Mouse (Mus musculus): ENCODE results near the gene Btg2. TPM values are rescaled to one million over a fixed set of nuclear protein-coding genes. Genes with fewer than 3 reads are reported as not detected.
A peak's percentile ranks its signal among the peaks of the same experiment; 100 is the strongest.

The Btg2 gene
- 10 to 100 TPM; 25.0 to 30.4 TPM for total RNA-seq (2021)
- long read RNA-seq, experiment 1, transcript Btg2-201 (2 exons, 2,743 nt), result major isoform, 14 of 22 reads
- long read RNA-seq, experiment 1, partial matches to known transcripts, result 0 of 22 reads
- long read RNA-seq, experiment 1, other reads (novel, unspliced or antisense), result 8 of 22 reads
- long read RNA-seq, experiment 2, transcript Btg2-201 (2 exons, 2,743 nt), result major isoform, 25 of 28 reads
- long read RNA-seq, experiment 2, partial matches to known transcripts, result 0 of 28 reads
- long read RNA-seq, experiment 2, other reads (novel, unspliced or antisense), result 3 of 28 reads

DNA sequence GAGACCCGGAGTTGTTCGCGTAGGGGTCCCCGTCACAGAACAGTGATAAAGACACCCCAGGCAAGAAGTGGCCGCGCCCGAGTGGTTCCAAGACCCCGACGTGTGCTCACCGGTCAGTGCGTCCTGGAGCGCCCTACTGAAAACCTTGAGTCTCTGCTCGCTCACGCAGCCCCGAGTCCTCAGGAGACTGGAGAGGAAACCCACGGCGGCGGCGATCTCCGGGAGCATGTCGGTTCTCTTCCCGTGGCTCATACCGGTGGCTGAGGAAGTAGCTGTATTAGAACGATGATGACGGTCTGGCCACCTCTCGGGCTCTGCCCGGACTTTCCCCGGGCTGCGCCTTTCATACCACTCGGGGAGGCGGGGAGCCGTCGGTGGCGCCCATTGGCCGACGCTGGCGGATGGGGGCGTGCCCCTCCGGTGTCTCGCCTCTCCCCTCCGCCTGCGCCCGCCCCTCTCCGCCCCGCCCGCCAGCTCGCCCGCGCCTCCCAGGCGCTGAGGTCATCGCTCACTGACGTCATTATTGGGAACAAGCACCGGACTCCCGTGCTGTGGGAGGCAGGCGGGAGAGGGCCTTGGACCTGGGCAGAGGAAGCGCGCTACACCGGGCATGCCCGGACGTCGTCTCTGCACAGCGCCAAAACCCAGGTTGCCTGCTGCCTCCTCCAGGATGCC lies at the start of gene Btg2:
Gene Btg2 (minus strand): TSS at position 319 of the 675 bp plus-strand sequence.
- DNase-seq, result peak; percentile 97

DNA sequence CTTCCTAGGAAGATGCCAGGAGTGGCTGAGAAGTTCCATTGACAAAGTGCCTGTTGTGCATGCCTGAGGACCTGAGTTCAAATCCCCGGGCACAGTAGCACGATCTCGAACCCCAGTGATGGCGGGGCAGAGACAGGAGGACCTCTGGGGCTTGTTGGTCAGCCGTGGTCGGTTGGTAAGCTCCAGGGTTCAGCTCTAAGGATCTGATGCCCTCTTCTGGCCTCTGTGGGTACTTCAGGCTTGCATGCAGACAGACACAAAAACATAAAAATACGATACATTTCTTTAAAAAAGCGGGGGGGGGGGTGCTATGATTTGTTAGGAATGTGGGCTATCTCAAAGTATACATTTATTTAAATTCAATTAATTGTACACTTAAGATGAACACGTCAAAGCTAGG lies 43.3 kb upstream of the Btg2 start:
- DNase-seq, result peak; percentile 38

GRCm38 (mm10) chr1:134120179-134120578 lies 41.3 kb upstream of the Btg2 start:
- DNase-seq, result peak; percentile 95

DNA sequence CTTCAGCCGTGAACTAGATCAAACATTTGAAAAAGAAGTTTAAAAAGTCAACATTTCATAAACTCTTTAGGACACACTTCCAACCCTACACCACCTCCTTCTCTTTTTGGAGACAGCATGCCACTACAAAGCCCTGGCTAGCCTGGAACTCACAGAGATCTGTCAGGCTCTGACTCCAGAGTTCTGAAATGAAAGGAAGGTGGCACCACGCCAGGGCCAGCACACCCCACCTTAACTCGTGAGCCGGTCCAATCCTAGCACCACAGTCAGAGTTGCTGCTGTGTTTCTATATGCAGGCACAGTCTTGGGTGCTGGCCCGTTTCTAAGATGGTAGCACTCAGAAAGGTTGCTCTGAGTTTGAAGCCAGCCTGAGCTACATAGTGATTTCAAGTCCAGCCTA lies 38.2 kb upstream of the Btg2 start:
- DNase-seq, result no peak

DNA sequence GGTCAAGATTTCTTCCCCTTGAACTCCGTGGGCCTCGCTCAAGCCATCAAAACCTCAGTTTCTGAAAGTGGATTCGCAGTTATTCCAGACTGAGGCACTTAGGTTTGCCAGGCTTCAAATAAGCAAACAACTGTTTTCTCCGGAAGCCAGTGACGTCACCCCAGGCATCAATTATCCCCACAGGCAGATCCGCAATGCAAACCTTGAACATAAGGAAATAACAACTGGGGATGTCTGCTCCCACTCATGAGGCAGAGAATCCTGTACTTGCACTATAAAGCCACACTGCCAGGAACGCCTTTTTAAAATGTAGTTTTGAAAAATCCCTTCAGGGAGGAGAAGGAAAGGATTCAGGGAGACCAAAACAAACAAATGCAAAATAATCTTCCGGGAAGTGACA lies 36.5 kb upstream of the Btg2 start:
- DNase-seq, result no peak

DNA sequence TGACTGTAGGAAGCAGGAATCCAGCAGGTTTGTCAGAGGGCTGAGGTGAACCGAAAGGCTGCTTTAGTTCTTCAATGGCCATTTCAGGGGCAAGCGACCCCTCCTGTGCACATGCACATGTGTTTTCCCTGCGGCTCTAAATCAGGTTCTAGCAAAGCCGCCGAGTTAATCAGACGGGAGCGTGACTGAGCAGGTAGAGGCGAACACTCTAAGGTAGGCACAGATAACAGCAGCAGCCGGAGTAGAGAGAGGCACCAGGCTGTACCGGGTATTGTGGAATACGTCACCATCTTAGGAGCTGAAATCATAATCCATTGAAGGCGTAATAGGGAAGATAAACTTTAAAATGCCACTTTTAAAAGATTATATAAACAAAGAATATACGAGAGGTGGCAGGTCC lies 35.8 kb upstream of the Btg2 start:
- DNase-seq, result no peak

DNA sequence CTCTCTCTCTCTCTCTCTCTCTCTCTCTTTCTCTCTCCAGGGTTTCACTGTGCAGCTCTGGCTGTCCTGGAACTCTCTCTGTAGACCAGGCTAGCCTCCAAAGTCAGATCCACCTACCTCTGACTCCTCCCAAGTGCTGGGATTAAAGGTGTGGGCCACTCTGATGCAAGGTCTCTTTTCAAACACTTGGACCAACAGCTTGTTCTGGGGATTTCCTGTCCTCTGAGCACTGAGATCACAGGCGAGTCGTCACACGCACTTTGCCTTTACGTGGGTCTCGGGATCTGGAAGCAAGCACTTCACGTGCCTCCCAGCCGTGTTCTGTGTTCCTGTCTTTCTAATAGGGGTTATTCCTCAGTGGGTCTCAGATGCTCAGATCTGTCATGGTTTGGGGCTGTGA lies 35.1 kb upstream of the Btg2 start:
- no peak for DNase-seq

DNA sequence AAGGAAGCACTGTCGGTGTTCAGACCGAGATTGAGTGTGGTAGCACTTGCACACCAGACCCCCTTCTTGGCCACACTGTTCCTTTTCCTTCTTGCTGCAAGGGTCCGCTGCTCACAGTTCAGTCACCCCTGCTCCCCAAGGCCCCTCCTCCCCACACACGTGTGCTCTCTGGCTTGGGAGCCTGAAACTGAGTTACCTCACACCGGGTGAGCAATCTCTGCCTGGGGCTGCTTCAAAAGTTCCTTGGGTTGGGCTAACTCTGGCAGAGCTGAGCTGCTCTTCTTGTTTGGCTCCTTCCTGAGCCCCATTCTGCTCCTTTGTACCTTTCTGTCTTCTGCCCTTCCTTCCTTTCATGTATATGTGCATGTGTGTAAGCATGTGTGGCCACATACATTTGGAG lies 34.6 kb upstream of the Btg2 start:
- DNase-seq, result no peak

- no peak for DNase-seq
Observed at GRCm38 (mm10) chr1:134110979-134111378, 32.1 kb upstream of the Btg2 start, which contains the start of gene Chit1. Gene Chit1, plus strand, starts transcription at chr1:134111242.

DNA sequence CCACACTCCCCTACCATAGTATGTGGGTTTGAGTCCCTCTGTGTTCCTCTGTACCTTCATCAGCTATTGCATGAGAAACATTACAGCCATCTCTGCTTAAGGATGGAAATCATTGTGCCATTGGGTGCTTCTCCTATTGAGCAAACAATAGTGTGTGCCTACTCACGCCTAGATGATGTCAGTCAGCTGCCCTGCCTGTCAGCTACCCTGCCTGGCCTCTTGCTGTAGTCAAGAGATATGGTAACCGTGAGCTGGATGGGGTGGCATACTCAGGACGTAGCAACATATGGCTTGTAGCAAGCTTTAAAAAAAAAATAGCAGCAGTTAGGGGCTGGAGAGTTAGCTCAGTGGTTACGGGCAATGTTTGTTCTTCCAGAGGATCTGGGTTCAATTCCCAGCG lies 31.5 kb upstream of the Btg2 start:
- DNase-seq, result no peak

DNA sequence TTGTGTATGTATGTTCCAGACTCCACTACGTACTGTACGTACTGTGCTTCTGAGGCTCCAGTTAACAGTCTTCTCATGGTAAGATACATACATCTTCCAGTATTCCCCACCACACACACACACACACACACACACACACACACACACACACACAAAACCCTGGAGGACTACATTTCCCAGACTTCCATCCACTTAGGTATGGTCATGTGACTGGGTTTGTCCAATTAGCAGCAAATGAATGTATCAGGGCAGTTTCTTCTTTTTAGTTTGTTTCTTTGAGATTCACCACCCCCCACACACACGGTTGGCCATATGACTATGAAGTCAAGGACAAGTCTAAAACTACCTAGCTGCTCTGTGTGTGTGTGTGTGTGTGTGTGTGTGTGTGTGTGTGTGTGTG lies 31.1 kb upstream of the Btg2 start:
- DNase-seq, result no peak

DNA sequence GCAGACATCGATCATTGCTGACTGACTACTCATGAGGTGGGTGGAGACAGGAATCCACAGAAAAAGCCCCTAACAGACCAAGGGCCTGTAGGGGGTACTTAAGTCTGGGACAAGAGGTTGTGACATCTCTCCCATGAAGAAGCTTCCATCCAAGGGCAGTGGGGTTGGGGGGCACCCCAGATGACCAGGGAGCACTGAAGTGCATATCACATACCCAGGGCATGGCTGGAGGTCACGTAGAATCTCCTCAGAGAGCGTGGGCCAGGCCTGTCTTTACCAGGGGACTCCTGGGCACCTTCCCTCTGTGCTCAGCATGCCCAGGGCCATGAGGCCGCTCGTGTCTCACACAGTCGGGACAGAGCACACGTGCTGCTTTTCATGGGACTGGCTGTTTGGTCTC lies 28.9 kb upstream of the Btg2 start:
- DNase-seq, result no peak

GRCm38 (mm10) chr1:134106719-134107118 lies 27.8 kb upstream of the Btg2 start:
- peak; percentile 49 for DNase-seq

DNA sequence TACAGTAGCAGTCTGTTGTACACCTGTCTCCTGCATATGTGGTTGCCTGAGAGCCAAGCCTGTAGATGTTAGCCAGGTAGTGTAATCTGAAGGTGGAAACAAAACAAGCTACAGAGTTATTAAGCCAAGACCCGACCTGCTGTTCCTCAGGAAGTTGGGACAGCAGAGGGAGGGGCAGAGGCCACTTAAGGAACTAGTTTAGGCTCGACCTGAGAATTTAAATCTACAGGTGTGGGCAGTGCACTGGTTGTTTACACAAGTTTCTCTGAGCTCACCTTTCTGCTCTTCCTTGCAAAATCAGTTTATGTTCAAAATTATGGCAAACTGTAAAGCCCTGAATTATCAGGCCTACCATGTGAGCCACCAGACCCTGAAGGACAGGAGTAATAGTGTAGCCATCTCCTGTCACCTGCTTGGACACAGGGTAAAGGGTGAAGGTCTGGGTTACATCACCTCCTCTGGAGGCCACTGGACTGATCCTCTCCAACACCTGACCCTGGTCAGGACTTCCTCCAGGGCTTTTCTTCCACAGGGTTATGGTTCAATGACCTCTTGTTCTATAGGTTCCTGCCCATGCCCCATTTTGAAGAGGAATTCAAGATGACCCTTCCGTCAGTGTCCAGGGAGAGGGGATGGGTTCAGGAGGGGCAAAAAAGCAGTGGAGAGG lies 27.0 kb upstream of the Btg2 start:
- no peak for DNase-seq

GRCm38 (mm10) chr1:134105043-134105763 lies 26.3 kb upstream of the Btg2 start:
- no peak for DNase-seq

DNA sequence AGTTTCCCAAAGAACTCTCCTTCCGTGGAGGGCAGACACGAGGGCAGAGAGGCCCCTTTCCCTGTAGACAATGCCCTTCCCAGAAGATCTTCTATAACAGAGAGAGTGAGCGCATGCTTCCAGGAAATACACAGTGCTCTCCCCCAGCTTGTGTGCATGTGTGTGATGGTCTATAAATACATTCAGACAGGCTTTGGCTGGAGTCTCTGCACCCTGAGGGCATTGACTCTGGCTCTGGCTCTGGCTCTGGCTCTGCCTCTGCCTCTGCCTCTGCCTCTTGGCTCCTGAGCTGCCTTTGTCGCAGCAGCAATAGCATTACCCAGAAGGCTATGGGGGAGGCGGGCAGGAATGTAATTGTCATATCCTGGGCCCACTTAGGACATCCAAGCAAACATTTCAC lies 24.9 kb upstream of the Btg2 start:
- no peak for DNase-seq

GRCm38 (mm10) chr1:134101593-134101992 lies 22.7 kb upstream of the Btg2 start:
- no peak for DNase-seq

GRCm38 (mm10) chr1:134100928-134101327 lies 22.0 kb upstream of the Btg2 start:
- no peak for DNase-seq

GRCm38 (mm10) chr1:134100401-134100800 lies 21.5 kb upstream of the Btg2 start:
- no peak for DNase-seq

GRCm38 (mm10) chr1:134099516-134100235 lies 20.8 kb upstream of the Btg2 start:
- no peak for DNase-seq

- DNase-seq, result peak; percentile 68
Observed at GRCm38 (mm10) chr1:134098726-134099515, 20.0 kb upstream of the Btg2 start.
